Mouse (Mus musculus): Measurements from ENCODE around the gene Farsb.

DNA sequence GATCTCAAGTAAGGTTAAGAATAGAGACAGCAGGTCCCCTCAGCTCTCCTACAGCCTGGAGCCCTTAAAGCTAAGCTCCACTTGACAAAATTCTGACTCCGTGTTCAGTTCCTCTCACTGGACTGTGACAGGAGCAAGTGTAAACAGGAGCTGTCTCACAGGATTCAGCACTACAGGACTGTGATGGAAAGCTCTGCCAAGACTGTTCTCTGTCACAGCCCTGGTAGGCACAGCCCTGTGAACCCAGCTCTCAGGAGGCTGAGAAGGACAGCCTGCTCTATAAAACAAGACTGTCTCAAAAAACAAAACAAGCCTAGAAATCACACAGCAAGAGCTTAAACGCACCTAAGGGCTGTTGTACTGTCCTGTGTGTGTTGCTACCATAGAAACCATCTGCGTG lies 51.5 kb downstream of the Farsb start:
- TF ChIP-seq UBTF (IDR thresholded peaks at IDR 0.05; ENCODE audit: low read depth, low read length) (no peak), MXI1 (IDR thresholded peaks at IDR 0.05; ENCODE audit: low read depth, low read length) (no peak), EP300 (IDR thresholded peaks at IDR 0.05; ENCODE audit: low read length) (no peak), E2F4 (IDR thresholded peaks at IDR 0.05; ENCODE audit: insufficient replicate concordance, low read depth, low read length) (no peak), CTCF (conservative IDR thresholded peaks at IDR 0.05 in 1 of 2, IDR thresholded peaks at IDR 0.05 in 1 of 2; ENCODE audit: low read depth in 2 of 2, low read length in 2 of 2) (no peak)
